Comparison of ENCODE assay signal across 8 mouse cellular contexts in the genomic region with DNA sequence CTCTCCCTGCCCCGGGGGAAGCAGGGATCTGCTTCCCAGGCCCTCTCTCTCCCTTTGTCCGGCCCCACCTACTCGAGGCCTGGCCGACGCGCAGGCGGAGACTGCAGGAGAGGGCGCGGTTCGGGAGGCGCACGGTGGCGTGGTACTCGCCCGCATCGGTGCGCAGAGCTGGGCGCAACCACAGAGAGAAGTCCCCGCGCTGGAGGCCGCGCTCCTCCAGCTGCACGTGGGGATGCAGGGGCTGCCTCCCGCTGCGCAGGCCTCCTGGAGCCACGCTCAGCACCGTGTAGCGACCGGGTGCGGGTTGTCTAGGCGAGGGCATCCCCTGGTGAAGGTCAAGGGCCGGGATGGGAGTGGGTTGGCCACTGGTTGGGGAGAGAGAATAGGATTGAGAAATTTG. TPM values are rescaled to one million over a fixed set of nuclear protein-coding genes. Genes with fewer than 3 reads are reported as not detected.
A peak's percentile ranks its signal among the peaks of the same experiment; 100 is the strongest.
DNase-seq lines count a peak whose midpoint lies in the region; ATAC-seq and TF ChIP-seq lines count a peak whose summit lies in the region.

No protein-coding gene starts in this region.

- H3K27me3 ChIP-seq in E14TG2a.4 (ENCODE audit: insufficient read depth, low read length): peaks cover 16% of the 10 kb centered on the region

- no peak for TF ChIP-seq CTCF in E14TG2a.4 (conservative IDR thresholded peaks at IDR 0.05; ENCODE audit: low read length)

- peaks cover 94% of the 10 kb centered on the region for H3K4me1 ChIP-seq in E14TG2a.4 (replicated peaks; ENCODE audit: low read depth, low read length)

- H3K9me3 ChIP-seq in E14TG2a.4 (ENCODE audit: low read length): no peaks in the 10 kb centered on the region

- H3K36me3 ChIP-seq in E14TG2a.4 (ENCODE audit: insufficient read depth, low read length): peaks cover 27% of the 10 kb centered on the region

- ATAC-seq in frontal cortex, adult (ENCODE audit: low TSS enrichment): peak; percentile 29; the same call in 1 of the 2 replicates
- ATAC-seq in granulocyte monocyte progenitor cell, adult 5-6 weeks (replicated peaks; ENCODE audit: poor library complexity, severe bottlenecking): peak; percentile 23; the same call in 1 of the 2 replicates
- peak; percentile 45 for ATAC-seq in megakaryocyte progenitor cell, adult 5-6 weeks (replicated peaks; ENCODE audit: poor library complexity)

- peak overlapping the region; percentile 73 for H3K4me3 ChIP-seq in E14TG2a.4 (replicated peaks; ENCODE audit: low read length)

- DNase-seq in frontal cortex, postnatal 36 days (ENCODE audit: low spot score in 2 of 2): no peak
- no peak for DNase-seq in urinary bladder, postnatal 36 days (ENCODE audit: low spot score in 2 of 2)
- no peak for DNase-seq in frontal cortex, postnatal 14 days (ENCODE audit: low spot score in 2 of 2)
- DNase-seq in layer of hippocampus, postnatal 10 days (ENCODE audit: low spot score in 2 of 2): no peak

RNA-seq across cellular contexts. Expression of a gene that starts 1.5 kb away (rescaled TPM):
- 1.4 and 3.8 TPM in 2 replicates for total RNA-seq in granulocyte monocyte progenitor cell, adult 5-6 weeks (2014; fragmentation: Nextera tagmentation)
- 1.4 and 9.6 TPM in 2 replicates for total RNA-seq in granulocyte monocyte progenitor cell, adult 5-6 weeks (2017)
- 0.81 and 1.3 TPM in 2 replicates for total RNA-seq in megakaryocyte progenitor cell, adult 5-6 weeks (2015)
- 0.08 and 1.0 TPM in 2 replicates for total RNA-seq in megakaryocyte progenitor cell, adult 5-6 weeks (2017)
- 1 to 10 TPM; 1.2 to 2.1 TPM for total RNA-seq in layer of hippocampus, postnatal 10 days (2021)

RNA-seq across cellular contexts. Expression of a gene that starts 9.9 kb away (rescaled TPM):
- total RNA-seq in granulocyte monocyte progenitor cell, adult 5-6 weeks (2014; fragmentation: Nextera tagmentation): 16.1 and 21.9 TPM in 2 replicates
- total RNA-seq in granulocyte monocyte progenitor cell, adult 5-6 weeks (2017): 18.5 and 33.0 TPM in 2 replicates
- total RNA-seq in megakaryocyte progenitor cell, adult 5-6 weeks (2015): 15.9 and 18.8 TPM in 2 replicates
- total RNA-seq in megakaryocyte progenitor cell, adult 5-6 weeks (2017): 14.0 and 26.1 TPM in 2 replicates
- total RNA-seq in layer of hippocampus, postnatal 10 days (2021): 1,000 to 10,000 TPM; 1,413 to 1,419 TPM

RNA-seq across cellular contexts. Expression of a gene that starts 21.2 kb away (rescaled TPM):
- total RNA-seq in granulocyte monocyte progenitor cell, adult 5-6 weeks (2014; fragmentation: Nextera tagmentation): 82.4 and 102 TPM in 2 replicates
- 49.5 and 79.7 TPM in 2 replicates for total RNA-seq in granulocyte monocyte progenitor cell, adult 5-6 weeks (2017)
- total RNA-seq in megakaryocyte progenitor cell, adult 5-6 weeks (2015): 71.3 and 82.7 TPM in 2 replicates
- 57.0 and 58.8 TPM in 2 replicates for total RNA-seq in megakaryocyte progenitor cell, adult 5-6 weeks (2017)
- 100 to 1,000 TPM; 609 to 620 TPM for total RNA-seq in layer of hippocampus, postnatal 10 days (2021)

RNA-seq across cellular contexts. Expression of a gene that starts 22.0 kb away (rescaled TPM):
- 0.90 TPM in 1 of 2 replicates, not detected in the other for total RNA-seq in granulocyte monocyte progenitor cell, adult 5-6 weeks (2014; fragmentation: Nextera tagmentation)
- 0.41 and 0.60 TPM in 2 replicates for total RNA-seq in granulocyte monocyte progenitor cell, adult 5-6 weeks (2017)
- 0.42 and 1.0 TPM in 2 replicates for total RNA-seq in megakaryocyte progenitor cell, adult 5-6 weeks (2015)
- 0.08 and 1.0 TPM in 2 replicates for total RNA-seq in megakaryocyte progenitor cell, adult 5-6 weeks (2017)
- total RNA-seq in layer of hippocampus, postnatal 10 days (2021): 1 to 10 TPM in 1 of 2 experiments, under 1 TPM in 1; 0.62 to 1.0 TPM

RNA-seq across cellular contexts. Expression of a gene that starts 46.2 kb away (rescaled TPM):
- 2.0 TPM in 1 of 2 replicates, not detected in the other for total RNA-seq in granulocyte monocyte progenitor cell, adult 5-6 weeks (2014; fragmentation: Nextera tagmentation)
- not detected in 2 replicates for total RNA-seq in granulocyte monocyte progenitor cell, adult 5-6 weeks (2017)
- total RNA-seq in megakaryocyte progenitor cell, adult 5-6 weeks (2015): not detected in 2 replicates
- total RNA-seq in megakaryocyte progenitor cell, adult 5-6 weeks (2017): not detected in 2 replicates
- 100 to 1,000 TPM; 162 to 178 TPM for total RNA-seq in layer of hippocampus, postnatal 10 days (2021)

Comparison
In these comparisons a context has a peak if more than half of its experiments do, and no peak if none do; other contexts are left out.
1. RNA of a gene that starts 9.9 kb away (total RNA-seq): 1,413 to 1,419 TPM in layer of hippocampus, postnatal 10 days; 16.1 to 33.0 TPM in granulocyte monocyte progenitor cell, adult 5-6 weeks and 14.0 to 26.1 TPM in megakaryocyte progenitor cell, adult 5-6 weeks; every median in the first group is over 10 times any median in the second.
2. RNA of a gene that starts 21.2 kb away (total RNA-seq): 609 to 620 TPM in layer of hippocampus, postnatal 10 days; 49.5 to 102 TPM in granulocyte monocyte progenitor cell, adult 5-6 weeks and 57.0 to 82.7 TPM in megakaryocyte progenitor cell, adult 5-6 weeks; every median in the first group is over 4 times any median in the second.
3. Peak in every context shown above with its lines, with median percentiles within 50 percentile points of each other: ATAC-seq.